Mouse (Mus musculus) liver, postnatal 0 days (tissue): Measurements from ENCODE around the gene Zswim7.

Experiments
- CTCF ChIP-seq: sonication (generic); IDR thresholded peaks from 2 replicates; pipeline ENCODE4 v1.5.1; 2016; ENCODE audit warnings: antibody characterized with exemption, low read depth
- EP300 ChIP-seq: IDR thresholded peaks from 2 replicates; pipeline ENCODE4 v1.6.1; 2016; ENCODE audit warnings: antibody characterized with exemption, low read depth, mild to moderate bottlenecking

DNA sequence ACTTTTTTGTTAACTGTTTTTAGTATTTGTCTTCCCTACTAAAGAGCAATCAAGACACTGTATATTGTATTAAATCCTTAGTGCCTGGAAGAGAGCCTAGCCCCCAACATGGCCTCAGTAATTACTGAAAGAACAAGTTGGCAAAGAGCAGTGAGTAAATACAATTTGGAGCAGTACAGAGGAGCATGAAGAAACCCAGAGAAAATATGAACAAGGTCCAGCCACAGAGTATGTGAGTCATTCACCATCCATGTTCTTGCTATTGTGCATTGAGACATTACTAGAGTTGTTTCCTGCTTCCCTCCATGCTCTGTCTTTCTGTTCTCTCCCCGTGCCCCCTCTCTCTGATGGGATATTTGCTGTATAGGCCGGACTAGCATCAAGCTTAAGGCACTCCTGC lies 12.9 kb upstream of the Zswim7 start:
- TF ChIP-seq CTCF (no peak), EP300 (no peak)
